Mouse (Mus musculus): ENCODE data around the gene Vwa1. TPM values are rescaled to one million over a fixed set of nuclear protein-coding genes. Genes with fewer than 3 reads are reported as not detected.
A peak's percentile ranks its signal among the peaks of the same experiment; 100 is the strongest.
"Not testable (repeated sequence)": the region's sequence is repeated elsewhere in the genome, so short reads cannot be mapped to it uniquely, and the experiment has no call there.

Gene Vwa1
- polyA plus RNA-seq, 2 experiments from 2014 or later, result 0.23 TPM; not detected in 1

DNA sequence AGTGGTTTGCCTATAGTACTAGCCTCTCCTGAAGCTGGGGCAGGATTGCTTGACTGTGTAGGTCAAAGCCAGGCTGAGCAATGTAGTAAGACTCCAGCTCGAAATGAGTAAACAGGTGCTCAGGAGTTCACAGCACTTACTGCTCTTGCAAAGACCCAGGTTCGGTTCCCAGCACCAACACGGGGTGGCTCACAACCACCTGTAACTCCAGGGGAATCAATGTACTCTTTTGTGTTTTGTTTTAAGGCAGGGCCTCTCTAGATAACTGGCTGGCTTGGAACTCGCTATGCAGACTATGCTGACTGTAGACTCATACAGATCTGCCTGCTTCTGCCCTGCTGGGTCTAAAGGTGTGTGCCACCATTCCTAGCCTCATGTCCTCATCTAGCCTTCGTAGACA lies 31.8 kb downstream of the Vwa1 start:
- ATAC-seq, result no peak

DNA sequence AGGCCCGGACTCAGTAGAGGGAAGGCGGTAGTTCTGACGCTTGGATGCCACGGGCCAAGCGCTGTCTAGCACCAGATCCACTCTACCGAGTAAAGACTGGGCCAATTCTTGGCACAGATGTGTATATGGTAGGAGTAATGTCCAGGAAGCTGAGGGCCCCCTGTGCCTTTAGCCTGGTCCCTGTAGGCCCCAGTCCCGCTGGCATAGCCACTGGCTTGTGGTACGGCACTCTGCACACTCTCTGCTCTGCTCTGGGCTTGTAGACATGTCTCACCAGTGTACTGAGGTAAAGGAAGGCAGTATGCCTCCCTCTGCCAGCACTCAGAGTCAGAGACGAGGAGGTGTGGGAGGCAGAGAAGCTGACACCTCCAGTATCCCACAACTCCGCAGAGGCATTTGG lies 33.8 kb downstream of the Vwa1 start:
- not testable (repeated sequence) for ATAC-seq

DNA sequence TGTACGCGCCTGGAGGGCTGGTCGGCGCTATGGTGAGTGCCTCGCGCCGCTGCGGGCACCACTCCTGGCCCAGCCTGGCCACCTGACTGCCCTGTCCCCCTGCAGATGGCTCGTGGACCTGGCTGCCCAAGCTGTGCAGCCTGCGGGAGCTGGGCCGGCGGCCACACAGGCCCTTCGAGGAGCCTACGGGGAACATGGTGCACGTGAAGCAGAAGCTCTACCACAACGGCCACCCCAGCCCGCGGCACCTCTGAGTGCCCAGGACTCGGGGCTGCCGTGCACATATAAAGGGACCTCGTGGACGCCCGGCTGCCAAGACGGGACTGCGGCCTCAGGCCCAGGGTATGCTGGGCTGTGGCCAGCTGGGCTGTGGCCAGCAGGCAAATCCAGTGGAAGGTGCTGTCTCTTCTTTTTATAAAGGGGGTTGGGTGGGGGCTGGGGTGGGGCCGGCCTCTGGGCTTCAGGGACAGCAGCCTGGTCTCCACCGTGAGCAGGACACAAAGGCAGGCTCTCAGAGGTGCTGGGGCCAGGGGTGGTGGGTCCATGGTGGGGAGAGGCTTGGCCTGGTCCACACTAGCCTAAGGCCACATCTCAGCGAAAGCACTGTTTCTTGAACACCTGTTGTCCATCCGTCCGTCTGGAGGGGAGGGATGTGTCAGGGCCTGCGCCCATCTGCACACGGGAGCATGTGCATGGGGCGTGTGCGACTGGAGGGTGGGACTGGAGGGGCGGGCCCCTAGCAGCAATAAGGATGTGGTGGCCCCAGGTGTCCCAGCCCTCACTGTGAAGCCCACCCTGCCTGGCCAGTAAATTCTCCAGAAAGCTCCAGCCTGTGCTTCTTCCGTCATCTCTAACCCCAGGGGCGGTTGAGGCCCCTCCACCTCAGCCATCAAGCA lies 34.5 kb downstream of the Vwa1 start:
- no peak for ATAC-seq

DNA sequence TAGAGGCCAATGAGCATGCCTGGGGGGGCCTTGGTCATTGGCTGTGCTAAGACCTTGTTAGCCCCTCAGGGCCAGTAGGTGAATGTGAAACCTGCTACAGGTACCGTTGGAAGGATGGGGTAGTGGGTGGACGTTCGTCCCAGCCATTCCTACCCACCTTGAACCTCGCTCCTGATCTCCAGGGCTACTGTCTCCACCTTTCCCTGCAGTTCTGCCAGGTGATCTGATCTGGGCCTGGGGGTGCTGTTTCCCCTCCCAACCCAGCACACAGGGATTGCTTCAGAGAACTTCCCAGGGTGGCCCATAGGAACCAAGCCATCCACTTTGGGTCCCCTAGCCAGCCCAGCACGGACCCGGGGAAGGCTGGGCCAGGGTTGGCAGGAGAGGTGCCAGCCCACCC lies 35.3 kb downstream of the Vwa1 start:
- no peak for ATAC-seq

DNA sequence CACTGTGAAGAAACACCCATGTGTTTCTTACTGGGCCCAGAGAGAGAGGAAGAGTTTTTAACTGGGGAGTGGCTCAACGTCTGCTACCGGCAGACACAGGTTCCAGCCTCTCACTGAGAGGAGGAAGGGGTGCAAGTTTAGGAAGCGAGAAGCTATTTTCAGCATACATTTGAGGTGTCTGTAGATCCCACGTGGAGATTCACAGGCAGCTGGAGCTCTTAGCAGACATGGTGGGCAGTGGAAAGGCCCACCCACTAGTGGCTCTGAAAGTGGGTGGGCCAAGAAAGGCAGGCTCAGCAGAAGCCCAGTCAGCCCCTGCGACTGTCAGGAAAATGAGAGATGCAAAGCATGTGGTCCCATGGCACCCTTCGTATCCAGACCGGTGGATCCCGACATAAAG lies 36.2 kb downstream of the Vwa1 start:
- no peak for ATAC-seq

DNA sequence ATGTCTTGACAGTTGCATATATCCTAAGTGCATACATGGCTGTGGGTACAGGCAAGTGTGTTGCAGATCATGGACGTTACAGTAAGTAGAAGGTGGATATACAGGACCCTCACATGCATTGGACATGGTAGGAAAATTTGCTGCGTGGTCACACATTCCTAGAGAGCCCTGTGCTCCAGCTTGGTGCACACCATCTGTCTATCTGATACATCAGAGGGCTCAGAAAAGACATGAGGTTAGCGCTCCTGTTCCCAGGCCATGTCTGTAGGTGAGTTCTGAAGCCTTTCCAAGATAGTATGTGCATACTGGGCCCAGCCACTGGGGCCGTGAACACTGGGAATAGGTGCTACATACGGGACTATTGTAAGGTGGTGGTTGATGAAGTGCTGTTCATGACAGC lies 38.1 kb downstream of the Vwa1 start:
- no peak for ATAC-seq

DNA sequence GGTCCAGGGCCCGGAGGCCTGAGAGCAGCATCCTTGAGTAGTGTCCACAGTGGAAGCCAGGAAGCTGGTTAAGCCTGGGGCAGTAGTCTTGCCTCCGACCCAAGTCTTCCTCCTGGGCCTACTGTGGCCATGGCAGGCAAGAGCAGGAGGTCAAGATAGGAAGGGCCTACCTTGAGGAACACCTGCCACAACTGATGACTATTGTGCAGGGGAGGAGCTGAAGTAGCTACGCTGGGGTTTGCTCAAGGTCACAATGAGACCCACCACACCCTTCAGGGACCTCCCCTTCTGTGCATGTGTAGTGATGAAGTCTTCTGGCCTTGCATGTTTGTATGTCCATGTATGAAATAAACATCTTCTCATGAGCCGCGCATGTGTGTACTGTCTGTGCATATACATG lies 38.7 kb downstream of the Vwa1 start:
- ATAC-seq, result no peak

DNA sequence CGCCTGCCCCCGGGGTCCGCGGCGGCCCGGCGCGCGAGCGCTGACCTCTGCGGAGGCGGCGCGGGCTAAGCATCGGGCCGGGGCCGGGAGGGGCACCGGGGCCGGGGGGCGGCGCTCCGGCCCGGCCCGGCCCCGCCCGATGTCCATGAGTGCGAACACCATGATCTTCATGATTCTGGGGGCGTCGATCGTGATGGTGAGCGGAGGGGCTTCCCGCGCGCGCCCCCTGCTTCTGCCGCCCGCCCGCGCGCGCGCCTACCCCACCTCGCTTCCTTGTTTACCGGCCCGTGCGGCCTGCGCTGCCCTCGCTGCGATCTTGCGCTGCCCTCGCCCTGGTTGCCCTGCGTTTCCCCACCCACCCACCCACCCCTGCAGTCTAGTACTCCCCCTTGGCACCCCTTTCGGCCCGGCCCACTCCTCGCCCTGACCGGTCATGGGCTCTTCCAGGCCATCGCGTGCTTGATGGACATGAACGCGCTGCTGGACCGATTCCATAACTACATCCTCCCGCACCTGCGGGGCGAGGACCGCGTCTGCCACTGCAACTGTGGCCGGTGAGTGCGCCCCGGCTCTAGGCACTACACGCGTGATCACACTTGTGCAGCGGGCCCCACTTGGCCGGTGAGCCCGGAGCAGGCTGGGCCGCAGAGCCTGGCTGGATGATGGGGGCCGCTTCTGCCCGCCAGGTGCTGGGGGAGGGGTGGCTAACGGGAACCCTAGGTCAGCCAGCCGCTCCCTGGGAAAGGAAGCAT lies 39.4 kb downstream of the Vwa1 start:
- ATAC-seq, result peak; percentile 27

DNA sequence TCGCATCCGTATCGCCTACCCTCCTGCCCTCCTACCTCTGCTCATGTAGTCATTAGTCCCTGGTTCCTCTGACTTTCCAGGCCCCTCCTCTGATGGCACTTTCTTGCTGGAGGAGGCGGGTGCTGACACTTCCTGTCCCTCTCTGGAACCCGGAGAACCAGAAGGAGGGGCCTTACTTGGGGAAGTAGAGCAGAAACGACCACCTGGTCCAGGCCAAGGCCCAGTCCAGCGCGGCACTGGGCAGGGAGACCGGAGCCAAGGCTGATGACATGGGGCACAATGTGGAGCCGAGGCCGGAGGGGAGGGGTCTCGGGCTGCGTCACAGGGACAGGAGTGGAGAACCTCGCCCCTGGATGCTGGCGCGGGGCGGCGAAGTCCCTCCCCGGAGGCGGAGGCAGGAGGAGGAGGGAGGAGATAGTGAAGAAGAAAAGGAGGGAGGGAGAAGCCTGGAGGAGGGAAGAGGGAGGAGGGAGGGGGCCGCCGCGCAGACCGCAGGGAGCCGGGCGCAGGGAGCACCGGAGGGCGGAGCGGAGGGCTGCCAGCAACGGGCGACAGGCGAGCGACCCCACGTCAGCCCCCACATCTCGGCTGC lies 40.1 kb downstream of the Vwa1 start, which contains the start of gene Tmem240:
Tmem240 (plus strand) TSS at position 451 of the 592 bp plus-strand sequence.
- ATAC-seq, result peak; percentile 86

DNA sequence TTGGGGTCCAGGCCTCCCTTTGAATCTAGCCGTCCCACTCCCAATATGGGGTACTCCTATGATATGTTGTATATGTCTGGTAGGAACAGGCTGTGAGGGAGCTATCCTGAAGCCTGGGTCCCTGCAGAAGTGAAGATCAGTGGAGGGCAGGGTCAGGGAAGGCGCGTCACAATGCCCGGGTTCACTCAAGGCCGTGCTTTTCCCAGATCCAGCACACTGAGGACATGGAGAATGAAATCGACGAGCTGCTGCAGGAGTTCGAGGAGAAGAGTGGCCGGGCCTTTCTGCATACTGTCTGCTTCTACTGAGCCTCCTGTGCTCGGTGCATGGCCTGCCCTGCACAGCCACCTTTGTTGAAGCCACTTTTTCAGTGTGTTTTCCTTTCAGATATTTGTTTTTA lies 41.2 kb downstream of the Vwa1 start:
- ATAC-seq, result no peak

DNA sequence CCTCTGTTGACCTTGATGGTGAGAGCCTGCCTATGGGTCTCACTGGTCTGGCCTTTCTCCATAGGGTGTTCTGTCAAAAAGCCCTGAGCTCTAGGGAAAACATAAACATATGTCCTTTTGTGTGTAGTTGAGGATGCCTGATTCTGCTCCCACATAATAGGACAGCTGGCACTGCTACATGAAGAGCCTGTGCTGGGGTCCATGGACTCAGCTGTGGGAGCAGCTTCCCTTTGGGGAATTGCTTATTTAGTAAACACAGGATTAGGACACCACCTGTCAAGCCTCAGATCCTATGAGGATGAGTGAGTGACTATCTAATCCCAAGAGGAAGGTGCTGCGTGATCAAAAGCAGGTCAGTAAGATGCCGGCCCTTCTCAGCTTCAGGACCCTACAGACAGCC lies 46.5 kb downstream of the Vwa1 start:
- ATAC-seq, result no peak

DNA sequence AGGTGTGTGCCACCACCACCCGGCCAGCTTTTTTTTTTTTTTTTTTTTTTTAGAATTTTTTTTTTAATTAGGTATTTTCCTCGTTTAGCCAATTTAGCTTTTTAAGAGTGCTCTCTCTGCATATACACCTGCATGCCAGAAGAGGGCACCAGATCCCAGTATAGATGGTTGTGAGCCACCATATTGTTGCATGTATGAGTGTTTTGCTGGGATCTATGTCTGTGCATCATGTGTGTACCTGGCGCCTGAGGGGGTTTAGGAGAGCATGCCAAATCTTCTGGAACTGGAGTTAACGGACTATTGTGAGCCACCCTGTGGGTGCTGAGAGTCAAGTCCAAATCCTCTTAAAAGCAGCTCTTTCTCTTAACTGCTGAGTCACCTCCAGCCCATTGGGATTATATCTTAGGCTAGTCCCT lies 52.8 kb downstream of the Vwa1 start:
- ATAC-seq, result peak; percentile 74

Other genes with a start within 250 kb of the Vwa1 start
- gene Nadk, start 212.3 kb downstream of the Vwa1 start, polyA plus RNA-seq (2017; shearing (Covaris generic)), result 10 to 100 TPM; 64.7 to 81.5 TPM
- 1 to 10 TPM; 9.1 to 9.7 TPM for gene Slc35e2, start 173.3 kb downstream of the Vwa1 start, polyA plus RNA-seq (2017; shearing (Covaris generic))
- 100 to 1,000 TPM; 121 to 144 TPM for gene Cdk11b, start 149.8 kb downstream of the Vwa1 start, polyA plus RNA-seq (2017; shearing (Covaris generic))
- gene Gm10563, start 129.3 kb downstream of the Vwa1 start, polyA plus RNA-seq (2017; shearing (Covaris generic)), result not detected
- not detected for gene Mmp23, start 121.3 kb downstream of the Vwa1 start, polyA plus RNA-seq (2017; shearing (Covaris generic))
- 1 to 10 TPM; 4.8 to 5.1 TPM for gene Mib2, start 105.5 kb downstream of the Vwa1 start, polyA plus RNA-seq (2017; shearing (Covaris generic))
- gene Fndc10, start 80.4 kb downstream of the Vwa1 start, polyA plus RNA-seq (2017; shearing (Covaris generic)), result 1 to 10 TPM in 1 of 2 experiments, under 1 TPM in 1; 0.59 to 1.4 TPM
- 100 to 1,000 TPM; 153 to 164 TPM for gene Ssu72, start 69.9 kb downstream of the Vwa1 start, polyA plus RNA-seq (2017; shearing (Covaris generic))
- gene Tmem240, start 39.9 kb downstream of the Vwa1 start, polyA plus RNA-seq (2017; shearing (Covaris generic)), result under 1 TPM in 1 of 2 experiments, not detected in 1; 0.24 TPM
- 10 to 100 TPM; 22.9 to 32.9 TPM for gene Atad3a, start 13.6 kb downstream of the Vwa1 start, polyA plus RNA-seq (2017; shearing (Covaris generic))
- not detected for gene Tmem88b, start 11.2 kb upstream of the Vwa1 start, polyA plus RNA-seq (2017; shearing (Covaris generic))
- not detected for gene Ankrd65, start 15.7 kb upstream of the Vwa1 start, polyA plus RNA-seq (2017; shearing (Covaris generic))
- gene Mrpl20, start 28.2 kb upstream of the Vwa1 start, polyA plus RNA-seq (2017; shearing (Covaris generic)), result 100 to 1,000 TPM; 117 to 130 TPM
- 100 to 1,000 TPM in 1 of 2 experiments, 10 to 100 TPM in 1; 99.1 to 124 TPM for gene Ccnl2, start 37.8 kb upstream of the Vwa1 start, polyA plus RNA-seq (2017; shearing (Covaris generic))
- gene Aurkaip1, start 56.6 kb upstream of the Vwa1 start, polyA plus RNA-seq (2017; shearing (Covaris generic)), result 100 to 1,000 TPM; 167 to 217 TPM
- 1 to 10 TPM; 2.1 to 2.3 TPM for gene Mxra8, start 65.0 kb upstream of the Vwa1 start, polyA plus RNA-seq (2017; shearing (Covaris generic))
- 1 to 10 TPM; 2.2 to 4.7 TPM for gene Dvl1, start 72.7 kb upstream of the Vwa1 start, polyA plus RNA-seq (2017; shearing (Covaris generic))
- gene Tas1r3, start 88.7 kb upstream of the Vwa1 start, polyA plus RNA-seq (2017; shearing (Covaris generic)), result under 1 TPM; 0.62 to 0.66 TPM
- gene Cptp, start 94.7 kb upstream of the Vwa1 start, polyA plus RNA-seq (2017; shearing (Covaris generic)), result 10 to 100 TPM; 17.0 to 20.1 TPM
- gene Ints11, start 94.8 kb upstream of the Vwa1 start, polyA plus RNA-seq (2017; shearing (Covaris generic)), result 100 to 1,000 TPM in 1 of 2 experiments, 10 to 100 TPM in 1; 93.4 to 109 TPM
- 10 to 100 TPM; 22.1 to 27.6 TPM for gene Pusl1, start 117.1 kb upstream of the Vwa1 start, polyA plus RNA-seq (2017; shearing (Covaris generic))
- 1 to 10 TPM; 3.2 to 4.1 TPM for gene Acap3, start 117.1 kb upstream of the Vwa1 start, polyA plus RNA-seq (2017; shearing (Covaris generic))
- gene Ube2j2, start 169.1 kb upstream of the Vwa1 start, polyA plus RNA-seq (2017; shearing (Covaris generic)), result 10 to 100 TPM; 21.6 to 29.7 TPM
- gene C1qtnf12, start 187.6 kb upstream of the Vwa1 start, polyA plus RNA-seq (2017; shearing (Covaris generic)), result 1 to 10 TPM; 7.6 TPM
- gene B3galt6, start 218.0 kb upstream of the Vwa1 start, polyA plus RNA-seq (2017; shearing (Covaris generic)), result 1 to 10 TPM in 1 of 2 experiments, under 1 TPM in 1; 0.92 to 1.3 TPM
- 100 to 1,000 TPM; 528 to 589 TPM for gene Sdf4, start 218.2 kb upstream of the Vwa1 start, polyA plus RNA-seq (2017; shearing (Covaris generic))
- 1,000 to 10,000 TPM; 1,065 to 1,393 TPM for gene Tnfrsf4, start 239.1 kb upstream of the Vwa1 start, polyA plus RNA-seq (2017; shearing (Covaris generic))

Data from CD4-positive, CD25-positive, alpha-beta regulatory T cell, adult 4 months (primary cell).